Mouse (Mus musculus) hindbrain, embryonic 11.5 days (tissue): ENCODE results near the gene Nudt11. TPM values are rescaled to one million over a fixed set of nuclear protein-coding genes. Genes with fewer than 3 reads are reported as not detected.

Source experiments
- polyA plus RNA-seq: library from polyadenylated mRNA; unstranded; fragments of >200 nt; fragmentation: Nextera tagmentation; extraction: Ambion mirVana; gene quantifications from 2 replicates; pipeline ENCODE4 v1.2.1, GENCODE M21; 2014

Nudt11 gene
- polyA plus RNA-seq, 1 experiment from 2014 or later = 11.7 TPM

Other genes with a start within 250 kb of the Nudt11 start
- gene AU022751, start 36.0 kb downstream of the Nudt11 start, polyA plus RNA-seq = not detected in 2 replicates
- 32.7 and 34.6 TPM in 2 replicates for gene Nudt10, start 125.6 kb downstream of the Nudt11 start, polyA plus RNA-seq